18 mouse cellular contexts compared by ENCODE assay signal in the genomic region with DNA sequence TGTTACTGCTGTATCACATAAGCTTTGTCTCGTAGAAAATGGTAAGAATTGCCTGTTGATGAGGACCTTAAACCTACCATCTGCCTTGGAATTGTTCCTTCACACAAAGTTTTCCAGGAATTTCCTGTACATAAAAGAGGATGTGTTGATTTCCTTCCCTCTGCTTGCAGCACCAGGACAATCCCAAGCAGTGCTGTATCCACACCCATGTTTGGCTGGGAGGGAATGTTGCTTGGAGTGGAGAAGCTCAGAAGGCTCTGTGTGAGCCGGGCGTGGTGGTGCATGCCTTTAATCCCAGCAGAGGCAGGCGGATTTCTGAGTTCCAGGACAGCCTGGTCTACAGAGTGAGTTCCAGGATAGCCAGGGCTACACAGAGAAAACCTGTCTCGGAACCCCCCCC. TPM values are rescaled to one million over a fixed set of nuclear protein-coding genes. Genes with fewer than 3 reads are reported as not detected.
DNase-seq lines count a peak whose midpoint lies in the region; ATAC-seq and TF ChIP-seq lines count a peak whose summit lies in the region.
"Had no signal": no experiment of that assay in that cellular context is flagged by ENCODE, and none has a peak within 500 bp of the region (broad histone marks: within the 10 kb centered on the region; RNA-seq: fewer than 3 reads in every experiment).

No protein-coding gene starts in this region.

- H3K9me3 ChIP-seq in kidney, postnatal 0 days (replicated peaks; ENCODE audit: low read length), result no peaks in the 10 kb centered on the region
- no peaks in the 10 kb centered on the region for H3K9me3 ChIP-seq in ES-Bruce4 (replicated peaks; ENCODE audit: control insufficient read depth, insufficient read depth, low read length, poor library complexity, severe bottlenecking)
- H3K9me3 ChIP-seq: forebrain, embryonic 12.5 days; limb, embryonic 12.5 days; liver, embryonic 13.5 days; midbrain, embryonic 12.5 days; neural tube, embryonic 12.5 days had no signal

- no peak overlapping the region for H3K4me2 ChIP-seq in kidney, postnatal 0 days (ENCODE audit: low read length)
- H3K4me2 ChIP-seq: forebrain, embryonic 12.5 days; limb, embryonic 12.5 days; liver, embryonic 13.5 days; midbrain, embryonic 12.5 days; neural tube, embryonic 12.5 days had no signal

- intact Hi-C loops in heart, postnatal 10 days (cut with DNase I), result no loop called here

- H3K27me3 ChIP-seq in kidney, postnatal 0 days (ENCODE audit: insufficient read depth, low read length), result no peaks in the 10 kb centered on the region
- H3K27me3 ChIP-seq in ES-Bruce4 (ENCODE audit: control insufficient read depth, insufficient read depth, low read length, poor library complexity, severe bottlenecking), result no peaks in the 10 kb centered on the region
- H3K27me3 ChIP-seq: forebrain, embryonic 12.5 days; limb, embryonic 12.5 days; liver, embryonic 13.5 days; midbrain, embryonic 12.5 days; neural tube, embryonic 12.5 days had no signal

- H3K27ac ChIP-seq in kidney, postnatal 0 days, result no peak overlapping the region
- 0 out of 2 replicates have a peak overlapping the region, but pooled peaks have one; percentile 7 for H3K27ac ChIP-seq in ES-Bruce4 (ENCODE audit: insufficient read depth, low read length)
- peak overlapping the region; percentile 44 for H3K27ac ChIP-seq in brown adipose tissue, adult 24 weeks (replicated peaks; ENCODE audit: low read depth, low read length)
- H3K27ac ChIP-seq: forebrain, embryonic 12.5 days; limb, embryonic 12.5 days; liver, embryonic 13.5 days; midbrain, embryonic 12.5 days; neural tube, embryonic 12.5 days; stomach, postnatal 0 days had no signal

- ATAC-seq in kidney, postnatal 0 days (replicated peaks; ENCODE audit: low FRiP score, low read depth), result no peak
- ATAC-seq: hindbrain, embryonic 16.5 days had no signal

- WGBS in kidney, postnatal 0 days, result 73% methylated on average over 5 of the region's 5 CpGs

- no peak for TF ChIP-seq EP300 in ES-Bruce4 (IDR thresholded peaks at IDR 0.05; ENCODE audit: insufficient read depth, low read depth, low read length)

- peaks cover 58% of the 10 kb centered on the region for H3K36me3 ChIP-seq in kidney, postnatal 0 days (ENCODE audit: insufficient read depth, low read length)
- peaks cover 78% of the 10 kb centered on the region for H3K36me3 ChIP-seq in ES-Bruce4 (ENCODE audit: control insufficient read depth, insufficient read depth, low read length, poor library complexity, severe bottlenecking)

- TF ChIP-seq POLR2A in ES-Bruce4 (IDR thresholded peaks at IDR 0.05; ENCODE audit: insufficient read depth, low read length), result no peak

- TF ChIP-seq CTCF in kidney, postnatal 0 days (IDR thresholded peaks at IDR 0.05; ENCODE audit: low read depth), result no peak
- no peak for TF ChIP-seq CTCF in ES-Bruce4 (IDR thresholded peaks at IDR 0.05; ENCODE audit: low read depth, low read length)

- peak; percentile 33 for DNase-seq in heart, adult 8-10 months (ENCODE audit: low spot score)
- DNase-seq in heart, postnatal 10 days, result no peak
- DNase-seq in kidney, postnatal 0 days (ENCODE audit: low spot score), result peak; percentile 44
- no peak for DNase-seq in kidney, adult 9 months
- no peak for DNase-seq in frontal cortex, postnatal 25 days (ENCODE audit: low spot score in 2 of 2)
- DNase-seq: adrenal gland, adult 8-10 months; B cell, adult 2 months; cerebellum, adult 9-10 months; kidney, adult 11 months; liver, embryonic 13.5 days had no signal

- H3K4me3 ChIP-seq in kidney, postnatal 0 days (replicated peaks; ENCODE audit: low read depth, low read length), result no peak overlapping the region
- no peak overlapping the region for H3K4me3 ChIP-seq in ES-Bruce4 (ENCODE audit: low read depth, low read length)
- H3K4me3 ChIP-seq in brown adipose tissue, adult 24 weeks (ENCODE audit: insufficient read depth, low read depth, low read length), result no peak overlapping the region
- H3K4me3 ChIP-seq: forebrain, embryonic 12.5 days; limb, embryonic 12.5 days; liver, embryonic 13.5 days; midbrain, embryonic 12.5 days; neural tube, embryonic 12.5 days had no signal

- H3K9ac ChIP-seq in kidney, postnatal 0 days (ENCODE audit: low read depth, low read length), result no peak overlapping the region
- no peak overlapping the region for H3K9ac ChIP-seq in ES-Bruce4 (ENCODE audit: low read depth, poor library complexity, severe bottlenecking)
- H3K9ac ChIP-seq: forebrain, embryonic 12.5 days; limb, embryonic 12.5 days; liver, embryonic 13.5 days; midbrain, embryonic 12.5 days; neural tube, embryonic 12.5 days had no signal

- H3K4me1 ChIP-seq in kidney, postnatal 0 days (replicated peaks; ENCODE audit: insufficient read depth, low read length), result no peaks in the 10 kb centered on the region
- H3K4me1 ChIP-seq in ES-Bruce4 (ENCODE audit: control insufficient read depth, insufficient read depth, low read length), result no peaks in the 10 kb centered on the region
- peaks cover 9% of the 10 kb centered on the region for H3K4me1 ChIP-seq in brown adipose tissue, adult 24 weeks (ENCODE audit: control insufficient read depth, insufficient read depth, insufficient read length, low read length)
- H3K4me1 ChIP-seq: forebrain, embryonic 12.5 days; limb, embryonic 12.5 days; midbrain, embryonic 12.5 days; neural tube, embryonic 12.5 days had no signal

RNA-seq across cellular contexts. Expression of a gene that starts 30.5 kb away (rescaled TPM):
- 10 to 100 TPM; 24.2 to 48.6 (median 39.2) TPM for total RNA-seq in heart, adult 8-10 months (2022)
- total RNA-seq in heart, postnatal 10 days (2021), result 10 to 100 TPM; 54.8 to 64.2 TPM
- 14.9 and 16.2 TPM in 2 replicates for polyA plus RNA-seq in kidney, postnatal 0 days (2015; fragmentation: Nextera tagmentation; extraction: Ambion mirVana)
- 8.1 and 8.6 TPM in 2 replicates for polyA plus RNA-seq in ES-Bruce4 (2011; ENCODE audit: insufficient read depth, insufficient read length, low read depth, missing spikeins)
- polyA plus RNA-seq in brown adipose tissue, adult 24 weeks (2012; ENCODE audit: insufficient read depth, insufficient read length, missing spikeins), result 7.9 and 12.0 TPM in 2 replicates

Comparison
In these comparisons a context has a peak if more than half of its experiments do, and no peak if none do; other contexts are left out.
1. DNase-seq: peak in heart, adult 8-10 months (single experiment) and kidney, postnatal 0 days (single experiment); none in heart, postnatal 10 days (0 of 2), kidney, adult 9 months (single experiment) and frontal cortex, postnatal 25 days (0 of 2).